Mouse (Mus musculus) CD4-positive, CD25-positive, alpha-beta regulatory T cell (primary cell): Measurements from ENCODE around the gene Tub. TPM values are rescaled to one million over a fixed set of nuclear protein-coding genes. Genes with fewer than 3 reads are reported as not detected.

Experiments
- polyA plus RNA-seq: library from polyadenylated mRNA; unstranded; fragments of 100-300 nt; shearing (Covaris generic); gene quantifications from one replicate; pipeline ENCODE4 v1.2.1, GENCODE M21; 2017

Tub gene
- polyA plus RNA-seq: 0.36 TPM

DNA sequence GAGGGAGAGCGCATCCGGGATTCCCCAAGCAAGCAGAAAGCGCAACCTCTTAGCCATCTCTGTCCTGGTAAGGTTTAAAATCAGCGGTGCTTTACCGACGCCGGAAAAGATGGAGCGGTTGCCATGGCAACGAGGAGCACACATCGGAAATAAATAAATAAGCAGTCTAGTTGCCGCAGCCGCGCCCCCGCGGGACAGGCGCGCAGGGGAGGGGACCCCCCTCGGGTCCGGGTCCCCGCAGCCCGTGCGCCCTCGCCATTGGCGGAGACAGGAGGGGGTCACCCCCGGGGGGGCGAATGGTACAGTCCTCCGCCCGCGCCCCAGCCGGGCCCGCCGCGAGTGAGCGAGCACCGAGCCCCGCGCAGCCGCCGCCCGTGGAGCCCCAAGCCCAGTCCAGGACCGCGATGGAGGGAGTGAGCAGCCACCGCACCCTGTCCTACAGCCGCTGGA is at the start of gene Tub:
Tub (plus strand) TSS at position 27 of the 450 bp plus-strand sequence.

DNA sequence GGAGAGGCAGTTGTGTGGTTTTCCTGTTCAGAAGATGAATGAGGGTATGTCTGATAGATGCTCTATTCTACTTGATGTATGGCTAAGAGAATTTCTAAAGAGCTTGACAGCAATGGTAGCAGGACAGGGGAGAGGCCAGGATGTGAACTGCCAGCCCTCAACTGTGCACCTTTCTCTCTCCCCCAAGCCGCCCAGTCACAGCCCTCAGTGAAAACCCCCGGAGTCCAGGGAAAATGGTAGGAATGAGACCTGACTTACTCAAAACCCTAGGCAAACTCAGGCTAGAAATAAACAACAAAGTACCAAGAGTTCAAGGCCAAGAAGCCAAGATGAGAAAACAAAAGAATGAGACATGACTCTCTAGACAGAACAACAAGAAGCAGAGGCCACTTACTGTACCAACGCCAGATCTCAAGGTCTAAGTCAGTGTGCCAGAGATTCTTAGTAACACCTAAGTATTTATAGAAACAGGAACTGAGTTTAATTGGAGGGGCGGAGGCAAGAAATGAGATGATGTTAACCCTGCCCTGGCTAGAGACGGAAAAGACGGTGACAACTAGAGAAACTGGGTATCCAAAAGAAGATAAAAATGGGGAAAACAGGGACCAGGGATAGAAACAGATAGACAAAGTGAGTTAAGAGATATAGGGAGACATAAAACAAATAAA is 20.3 kb upstream of the Tub start, which contains the start of gene Nlrp10:
Nlrp10 (minus strand) TSS at position 453 of the 668 bp plus-strand sequence.

DNA sequence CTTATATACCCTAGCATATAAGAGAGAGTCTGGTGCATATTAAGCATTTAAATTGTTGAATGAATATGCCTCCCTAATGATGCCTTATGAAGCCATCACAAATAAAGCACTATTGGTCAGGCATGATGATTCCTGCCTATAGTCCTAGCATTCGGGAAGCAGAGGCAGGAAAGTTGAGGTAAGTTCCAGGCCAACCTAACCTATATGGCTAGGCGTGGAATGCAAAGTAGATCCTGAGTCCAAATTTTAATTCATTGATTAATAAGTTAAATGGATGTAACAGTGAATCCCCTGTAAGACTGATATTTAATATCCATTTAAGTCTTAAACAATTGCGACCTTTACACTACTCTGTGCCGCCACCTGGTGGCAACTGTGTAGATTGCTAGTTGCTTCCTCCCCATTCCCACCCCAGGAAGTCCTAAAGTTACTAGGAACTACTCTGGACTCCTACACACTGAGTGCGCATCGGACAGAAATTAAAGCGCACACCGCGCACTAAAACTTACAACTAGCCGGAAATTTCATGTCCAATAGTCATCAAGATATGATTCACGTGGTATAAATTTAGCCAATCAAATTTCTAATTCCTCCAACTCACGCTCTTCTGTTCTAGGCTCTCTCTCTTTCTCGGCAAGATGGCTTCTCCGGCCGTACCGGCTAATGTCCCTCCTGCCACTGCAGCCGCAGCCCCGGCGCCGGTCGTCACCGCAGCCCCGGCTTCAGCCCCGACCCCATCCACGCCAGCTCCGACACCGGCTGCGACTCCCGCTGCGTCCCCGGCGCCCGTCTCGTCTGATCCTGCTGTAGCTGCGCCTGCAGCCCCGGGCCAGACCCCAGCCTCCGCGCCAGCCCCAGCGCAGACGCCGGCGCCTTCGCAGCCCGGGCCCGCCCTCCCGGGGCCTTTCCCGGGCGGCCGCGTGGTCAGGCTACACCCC is 16.1 kb upstream of the Tub start, which contains the start of gene Eif3f:
Eif3f (plus strand) TSS at position 624 of the 938 bp plus-strand sequence.

GRCm38 (mm10) chr7:109083113-109083812 is 133.1 kb downstream of the Tub start, which contains the start of gene Ric3:
TSS of gene Ric3 (minus strand) at chr7:109083331.

Other genes starting within 250 kb of the Tub start
- gene Olfr512, start 237.0 kb upstream of the Tub start, polyA plus RNA-seq: not detected
- not detected for gene Olfr513, start 199.4 kb upstream of the Tub start, polyA plus RNA-seq
- not detected for gene Olfr514, start 124.3 kb upstream of the Tub start, polyA plus RNA-seq
- not detected for gene Olfr516, start 99.8 kb upstream of the Tub start, polyA plus RNA-seq
- gene Olfr517, start 78.0 kb upstream of the Tub start, polyA plus RNA-seq: not detected
- gene Olfr518, start 65.3 kb upstream of the Tub start, polyA plus RNA-seq: not detected
- gene Olfr519, start 55.9 kb upstream of the Tub start, polyA plus RNA-seq: not detected
- gene Nlrp10, start 20.2 kb upstream of the Tub start, polyA plus RNA-seq: 0.19 TPM
- gene Eif3f, start 15.9 kb upstream of the Tub start, polyA plus RNA-seq: 138 TPM
- 0.24 TPM for gene Ric3, start 133.0 kb downstream of the Tub start, polyA plus RNA-seq
- not detected for gene Lmo1, start 224.9 kb downstream of the Tub start, polyA plus RNA-seq